Mouse (Mus musculus): ENCODE results near the gene Smpd2.

GRCm38 (mm10) chr10:41479961-41480360 lies 10.2 kb downstream of the Smpd2 start:
- no peak for TF ChIP-seq POLR2A (IDR thresholded peaks at IDR 0.05; ENCODE audit: borderline replicate concordance, low read depth, low read length)
- TF ChIP-seq CTCF (IDR thresholded peaks at IDR 0.05; ENCODE audit: low read depth, low read length), result no peak

Measured in bone marrow macrophage, adult 2 months (primary cell).